Mouse (Mus musculus) spleen, adult 2 months (tissue): ENCODE measurements around the gene Rims1.

ENCODE experiments used
- CTCF ChIP-seq: fragments of 200-500 bp; IDR thresholded peaks from 2 replicates; pipeline ENCODE4 v1.5.1; 2011; ENCODE audit warnings: mild to moderate bottlenecking, inconsistent platforms; ENCODE audit not compliant: insufficient read depth, insufficient read length, insufficient replicate concordance; ENCODE audit errors: extremely low read depth
- POLR2A ChIP-seq: fragments of 200-500 bp; IDR thresholded peaks from 2 replicates; pipeline ENCODE4 v1.6.1; 2011; ENCODE audit warnings: low read depth, low read length, inconsistent platforms

GRCm38 (mm10) chr1:22639702-22640101 lies 166.1 kb downstream of the Rims1 start:
- TF ChIP-seq CTCF (no peak), POLR2A (no peak)
